Comparison of ENCODE assay signal across 8 mouse cellular contexts in the genomic region with DNA sequence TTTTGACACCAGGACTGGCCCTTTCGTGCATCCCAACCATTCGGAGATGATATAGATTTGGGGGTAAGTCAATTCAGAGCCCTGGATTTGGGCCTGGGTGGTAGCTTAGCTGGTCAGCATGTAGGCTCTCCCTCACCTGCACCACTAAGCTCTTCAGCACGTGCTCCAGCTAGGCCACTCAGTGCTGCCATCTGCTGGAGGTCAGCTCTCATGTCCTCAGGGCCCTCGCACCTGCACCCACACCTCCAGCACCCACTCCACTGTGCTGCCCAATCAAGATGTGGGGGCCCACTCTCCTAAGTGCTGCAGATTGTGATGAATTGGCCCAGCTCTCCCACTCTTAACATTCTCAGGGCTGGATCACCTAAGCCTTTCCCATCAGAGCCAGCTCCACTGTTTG. TPM values are rescaled to one million over a fixed set of nuclear protein-coding genes. Genes with fewer than 3 reads are reported as not detected.
DNase-seq lines count a peak whose midpoint lies in the region; ATAC-seq and TF ChIP-seq lines count a peak whose summit lies in the region.

No protein-coding gene starts in this region.

- H3K9ac ChIP-seq in CH12.LX (ENCODE audit: insufficient read depth, low read depth) = no peak overlapping the region
- H3K9ac ChIP-seq in forebrain, postnatal 0 days = no peak overlapping the region

- dilution Hi-C loops in CH12.LX (cut with MboI; ENCODE audit: extremely low pct_ligation_motif_present, extremely low pct_unique_long_range_greater_than_20kb, low sequenced_read_pairs) = no loop called here

- TF ChIP-seq RAD21 in CH12.LX (IDR thresholded peaks at IDR 0.05; ENCODE audit: low read depth, low read length) = peak; percentile 51

- no peak overlapping the region for H3K4me3 ChIP-seq in CH12.LX (replicated peaks in 1 of 3; ENCODE audit: low read depth in 2 of 3, low read length in 2 of 3, poor library complexity in 1 of 3)
- H3K4me3 ChIP-seq in forebrain, postnatal 0 days (ENCODE audit: low read depth, low read length) = no peak overlapping the region
- no peak overlapping the region for H3K4me3 ChIP-seq in lung, adult 2 months (replicated peaks; ENCODE audit: extremely low read depth, low read depth, low read length)

- WGBS in forebrain, postnatal 0 days = 69% methylated on average over 4 of the region's 4 CpGs
- 62% methylated on average over 4 of the region's 4 CpGs for WGBS in lung, adult 2 months

- DNase-seq in 416B (ENCODE audit: low read depth) (peak; percentile 46), CH12.LX (ENCODE audit: extremely low read depth) (peak; percentile 60)
- DNase-seq in forebrain, postnatal 0 days = no peak
- peak; percentile 31 for DNase-seq in kidney, adult 11 months
- peak; percentile 46 for DNase-seq in lung, adult 2 months
- peak; percentile 48 for DNase-seq in retina, postnatal 1 day
- DNase-seq in layer of hippocampus, adult 11-12 months (ENCODE audit: low spot score) = no peak

- no peak overlapping the region for H3K27ac ChIP-seq in CH12.LX (ENCODE audit: insufficient read depth, low read depth)
- H3K27ac ChIP-seq in forebrain, postnatal 0 days (ENCODE audit: low read depth, low read length) = no peak overlapping the region

- H3K36me3 ChIP-seq in CH12.LX (replicated peaks in 1 of 2; ENCODE audit: control insufficient read depth in 1 of 2, insufficient read depth in 1 of 2, low read length in 1 of 2) = no peaks in the 10 kb centered on the region
- H3K36me3 ChIP-seq in forebrain, postnatal 0 days (ENCODE audit: insufficient read depth) = no peaks in the 10 kb centered on the region

- H3K27me3 ChIP-seq in CH12.LX (replicated peaks) = no peaks in the 10 kb centered on the region
- no peaks in the 10 kb centered on the region for H3K27me3 ChIP-seq in forebrain, postnatal 0 days (ENCODE audit: insufficient read depth, low read length)

- TF ChIP-seq POLR2A in CH12.LX (IDR thresholded peaks at IDR 0.05; ENCODE audit: low read depth, low read length) = no peak
- no peak for TF ChIP-seq POLR2A in lung, adult 2 months (IDR thresholded peaks at IDR 0.05; ENCODE audit: borderline replicate concordance, extremely low read depth, low read depth, low read length)

- TF ChIP-seq EP300 in CH12.LX (IDR thresholded peaks at IDR 0.05; ENCODE audit: low read length) = no peak

- in situ Hi-C loops in CH12.LX (cut with MboI; ENCODE audit: low pct_ligation_motif_present, low pct_unique_long_range_greater_than_20kb, low sequenced_read_pairs) = loop anchor here (5.0 kb wide), 1 partner anchor 58 kb away; no protein-coding TSS in a partner anchor

- no peak overlapping the region for H3K4me2 ChIP-seq in CH12.LX (ENCODE audit: insufficient read depth, low read depth, poor library complexity, severe bottlenecking)
- H3K4me2 ChIP-seq in forebrain, postnatal 0 days (ENCODE audit: low read depth) = no peak overlapping the region

- peak; percentile 68 for ATAC-seq in cerebellum, adult (ENCODE audit: insufficient number of reproducible peaks, low FRiP score, low TSS enrichment)
- ATAC-seq in forebrain, postnatal 0 days = 0 out of 2 replicates have a peak, but pooled peaks have one; percentile 32

- H3K9me3 ChIP-seq in CH12.LX (replicated peaks; ENCODE audit: low read length) = no peaks in the 10 kb centered on the region
- no peaks in the 10 kb centered on the region for H3K9me3 ChIP-seq in forebrain, postnatal 0 days (ENCODE audit: low read length)

- peaks cover 4 to 7% of the 10 kb centered on the region in 2 experiments; a peak in 1 of 4 replicates for H3K4me1 ChIP-seq in CH12.LX (ENCODE audit: control insufficient read depth in 1 of 2, insufficient read depth in 2 of 2)
- no peaks in the 10 kb centered on the region for H3K4me1 ChIP-seq in forebrain, postnatal 0 days (ENCODE audit: insufficient read depth)
- no peaks in the 10 kb centered on the region for H3K4me1 ChIP-seq in lung, adult 2 months (ENCODE audit: control insufficient read depth, insufficient read depth, low read length)

- TF ChIP-seq CTCF in CH12.LX (conservative IDR thresholded peaks at IDR 0.05 in 1 of 2, IDR thresholded peaks at IDR 0.05 in 1 of 2; ENCODE audit: low read depth in 2 of 2, low read length in 2 of 2) = peak; percentile 62 to 80
- peak; percentile 62 for TF ChIP-seq CTCF in forebrain, postnatal 0 days (IDR thresholded peaks at IDR 0.05; ENCODE audit: low read depth)
- TF ChIP-seq CTCF in lung, adult 2 months (IDR thresholded peaks at IDR 0.05; ENCODE audit: insufficient read depth, low read length) = peak; percentile 80

- H3K79me2 ChIP-seq in CH12.LX (replicated peaks; ENCODE audit: control insufficient read depth, extremely low read depth, insufficient read depth, poor library complexity, severe bottlenecking) = no peaks in the 10 kb centered on the region

TF ChIP-seq in CH12.LX, 34 proteins besides CTCF, POLR2A, EP300 and RAD21:
- no peak for TF ChIP-seq SIN3A (IDR thresholded peaks at IDR 0.05; ENCODE audit: low read length)
- peak; percentile 96 for TF ChIP-seq MAX (IDR thresholded peaks at IDR 0.05; ENCODE audit: low read length)
- peak; percentile 78 for TF ChIP-seq SMC3 (IDR thresholded peaks at IDR 0.05; ENCODE audit: low read depth, low read length)
- peak; percentile 98 for TF ChIP-seq MYC (IDR thresholded peaks at IDR 0.05; ENCODE audit: low read depth, low read length)
- peak; percentile 18 for TF ChIP-seq USF1 (IDR thresholded peaks at IDR 0.05; ENCODE audit: low read depth, low read length)
- TF ChIP-seq USF2 (conservative IDR thresholded peaks at IDR 0.05; ENCODE audit: low read depth, low read length) = peak; percentile 20; the same call in 1 of the 2 replicates
- no peak for TF ChIP-seq JUN (IDR thresholded peaks at IDR 0.05; ENCODE audit: insufficient read depth, low read depth, low read length)
- TF ChIP-seq BHLHE40 (IDR thresholded peaks at IDR 0.05; ENCODE audit: low read depth, low read length) = peak; percentile 99
- TF ChIP-seq MXI1 (IDR thresholded peaks at IDR 0.05; ENCODE audit: low read depth, low read length) = peak; percentile 64; the same call in 1 of the 2 replicates
- 0 out of 2 replicates have a peak, but pooled peaks have one; percentile 7 for TF ChIP-seq TCF12 (IDR thresholded peaks at IDR 0.05; ENCODE audit: low read depth, low read length)

RNA-seq across cellular contexts. Expression of a gene that starts 41.4 kb away (rescaled TPM):
- total RNA-seq in CH12.LX (2012; rRNA removed) (247 and 417 TPM in 2 replicates), CH12.LX (2014; rRNA removed) (204 and 211 TPM in 2 replicates)
- polyA plus RNA-seq in CH12.LX (2012; ENCODE audit: insufficient read length, low read depth) = 239 and 265 TPM in 2 replicates
- total RNA-seq in forebrain, postnatal 0 days (2014; rRNA removed) = 173 and 213 TPM in 2 replicates
- polyA plus RNA-seq in forebrain, postnatal 0 days (2015; fragmentation: Nextera tagmentation; extraction: Ambion mirVana) = 109 and 207 TPM in 2 replicates
- 60.3 and 79.6 TPM in 2 replicates for polyA plus RNA-seq in lung, adult 2 months (2012; rRNA removed)

Comparison
In these comparisons a context has a peak if more than half of its experiments do, and no peak if none do; other contexts are left out.
1. DNase-seq: peak in 416B (single experiment), CH12.LX (single experiment), kidney, adult 11 months (single experiment), lung, adult 2 months (single experiment) and retina, postnatal 1 day (single experiment); none in forebrain, postnatal 0 days (single experiment) and layer of hippocampus, adult 11-12 months (single experiment).
2. Peak in every context shown above with its lines, with median percentiles within 50 percentile points of each other: CTCF ChIP-seq.